Mouse (Mus musculus): ENCODE data around the gene Gm28047. TPM values are rescaled to one million over a fixed set of nuclear protein-coding genes. Genes with fewer than 3 reads are reported as not detected.

Gm28047 gene
- polyA plus RNA-seq, 1 experiment = not detected

DNA sequence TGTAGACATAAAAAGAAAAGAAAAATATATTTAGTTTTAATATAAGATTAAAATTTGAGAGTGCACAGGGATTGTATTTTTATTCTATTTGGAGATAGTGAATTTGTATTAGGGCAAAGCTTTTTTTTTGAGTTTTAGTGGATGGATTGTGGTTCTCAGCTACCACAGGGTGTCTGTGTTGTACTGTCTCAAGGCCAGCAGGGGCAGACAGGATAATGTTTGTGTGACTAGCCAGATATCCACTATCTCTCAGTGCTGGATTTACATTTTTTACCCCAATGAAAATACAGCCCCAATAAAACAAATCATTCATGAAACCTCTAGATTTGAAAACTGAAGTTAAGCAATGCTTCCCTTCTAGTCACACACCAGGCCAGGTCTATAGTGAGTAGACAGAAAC lies 67.3 kb downstream of the Gm28047 start:
- no peak overlapping the region for H3K27ac ChIP-seq (ENCODE audit: insufficient read depth, low read depth, low read length)
- TF ChIP-seq CTCF (IDR thresholded peaks at IDR 0.05; ENCODE audit: low read depth, low read length) (no peak), POLR2A (IDR thresholded peaks at IDR 0.05; ENCODE audit: borderline replicate concordance, low read depth, low read length) (no peak)
- no peak overlapping the region for H3K4me3 ChIP-seq (ENCODE audit: insufficient read depth, low read length)
- H3K4me1 ChIP-seq (ENCODE audit: control insufficient read depth, insufficient read depth, low read length) = no peaks in the 10 kb centered on the region

- TF ChIP-seq CTCF (IDR thresholded peaks at IDR 0.05; ENCODE audit: low read depth, low read length) = no peak
- no peak for TF ChIP-seq POLR2A (IDR thresholded peaks at IDR 0.05; ENCODE audit: borderline replicate concordance, low read depth, low read length)
- Histone ChIP-seq H3K4me3 (ENCODE audit: insufficient read depth, low read length) (no peak overlapping the region), H3K27ac (ENCODE audit: insufficient read depth, low read depth, low read length) (no peak overlapping the region), H3K4me1 (ENCODE audit: control insufficient read depth, insufficient read depth, low read length) (no peaks in the 10 kb centered on the region)
Measured at GRCm38 (mm10) chr15:102555581-102555980, 69.3 kb downstream of the Gm28047 start.

- Histone ChIP-seq H3K4me3 (ENCODE audit: insufficient read depth, low read length) (no peak overlapping the region), H3K4me1 (ENCODE audit: control insufficient read depth, insufficient read depth, low read length) (no peaks in the 10 kb centered on the region), H3K27ac (ENCODE audit: insufficient read depth, low read depth, low read length) (no peak overlapping the region)
- TF ChIP-seq POLR2A (IDR thresholded peaks at IDR 0.05; ENCODE audit: borderline replicate concordance, low read depth, low read length) = no peak
- TF ChIP-seq CTCF (IDR thresholded peaks at IDR 0.05; ENCODE audit: low read depth, low read length) = no peak
Measured at GRCm38 (mm10) chr15:102552599-102552998, 72.3 kb downstream of the Gm28047 start.

- H3K27ac ChIP-seq (ENCODE audit: insufficient read depth, low read depth, low read length) = no peak overlapping the region
- no peak for TF ChIP-seq POLR2A (IDR thresholded peaks at IDR 0.05; ENCODE audit: borderline replicate concordance, low read depth, low read length)
- TF ChIP-seq CTCF (IDR thresholded peaks at IDR 0.05; ENCODE audit: low read depth, low read length) = no peak
Measured at GRCm38 (mm10) chr15:102547478-102547877, 77.4 kb downstream of the Gm28047 start.

GRCm38 (mm10) chr15:102546677-102547427 lies 78.0 kb downstream of the Gm28047 start:
- no peaks in the 10 kb centered on the region for H3K4me1 ChIP-seq (ENCODE audit: control insufficient read depth, insufficient read depth, low read length)
- no peak overlapping the region for H3K4me3 ChIP-seq (ENCODE audit: insufficient read depth, low read length)
- H3K27ac ChIP-seq (ENCODE audit: insufficient read depth, low read depth, low read length) = no peak overlapping the region
- no peak for TF ChIP-seq CTCF (IDR thresholded peaks at IDR 0.05; ENCODE audit: low read depth, low read length)

More at GRCm38 (mm10) chr15:102547478-102547877, 77.4 kb downstream of the Gm28047 start:
- Histone ChIP-seq H3K4me3 (ENCODE audit: insufficient read depth, low read length) (no peak overlapping the region), H3K4me1 (ENCODE audit: control insufficient read depth, insufficient read depth, low read length) (no peaks in the 10 kb centered on the region)

- TF ChIP-seq POLR2A (IDR thresholded peaks at IDR 0.05; ENCODE audit: borderline replicate concordance, low read depth, low read length) = no peak
- TF ChIP-seq CTCF (IDR thresholded peaks at IDR 0.05; ENCODE audit: low read depth, low read length) = no peak
- Histone ChIP-seq H3K4me1 (ENCODE audit: control insufficient read depth, insufficient read depth, low read length) (no peaks in the 10 kb centered on the region), H3K27ac (ENCODE audit: insufficient read depth, low read depth, low read length) (no peak overlapping the region), H3K4me3 (ENCODE audit: insufficient read depth, low read length) (no peak overlapping the region)
Measured at GRCm38 (mm10) chr15:102546246-102546645, 78.6 kb downstream of the Gm28047 start.

- Histone ChIP-seq H3K27ac (ENCODE audit: insufficient read depth, low read depth, low read length) (no peak overlapping the region), H3K4me3 (ENCODE audit: insufficient read depth, low read length) (no peak overlapping the region), H3K4me1 (ENCODE audit: control insufficient read depth, insufficient read depth, low read length) (no peaks in the 10 kb centered on the region)
- TF ChIP-seq CTCF (IDR thresholded peaks at IDR 0.05; ENCODE audit: low read depth, low read length) = no peak
Measured at GRCm38 (mm10) chr15:102544801-102545200, 80.1 kb downstream of the Gm28047 start.

DNA sequence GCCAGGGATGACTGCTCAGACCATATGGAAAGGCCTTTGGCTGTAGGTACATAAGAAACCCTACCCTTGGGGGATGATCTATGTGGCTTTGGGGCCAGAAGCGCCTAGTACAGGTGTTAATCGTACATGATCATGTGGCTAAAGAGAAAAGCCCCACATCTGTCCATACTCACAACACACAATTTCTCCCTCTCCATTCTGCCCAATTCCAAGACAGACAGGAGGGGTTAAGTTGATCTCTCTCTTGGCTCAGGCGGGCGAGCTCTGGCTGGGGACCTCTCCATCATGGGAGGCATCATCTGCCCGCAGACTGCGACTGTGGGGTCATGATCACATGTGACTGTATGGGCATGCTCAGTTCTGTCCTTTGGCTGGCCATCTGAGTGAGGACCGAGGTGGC lies 90.9 kb downstream of the Gm28047 start:
- no peak overlapping the region for H3K27ac ChIP-seq (ENCODE audit: insufficient read depth, low read depth, low read length)
- no peak overlapping the region for H3K4me3 ChIP-seq (ENCODE audit: insufficient read depth, low read length)
- peaks cover 2% of the 10 kb centered on the region; the same call in 1 of the 2 replicates for H3K4me1 ChIP-seq (ENCODE audit: control insufficient read depth, insufficient read depth, low read length)
- TF ChIP-seq CTCF (IDR thresholded peaks at IDR 0.05; ENCODE audit: low read depth, low read length) (no peak), POLR2A (IDR thresholded peaks at IDR 0.05; ENCODE audit: borderline replicate concordance, low read depth, low read length) (no peak)

GRCm38 (mm10) chr15:102532106-102532900 lies 92.6 kb downstream of the Gm28047 start:
- no peak for TF ChIP-seq CTCF (IDR thresholded peaks at IDR 0.05; ENCODE audit: low read depth, low read length)
- no peak for TF ChIP-seq POLR2A (IDR thresholded peaks at IDR 0.05; ENCODE audit: borderline replicate concordance, low read depth, low read length)
- H3K27ac ChIP-seq (ENCODE audit: insufficient read depth, low read depth, low read length) = no peak overlapping the region

DNA sequence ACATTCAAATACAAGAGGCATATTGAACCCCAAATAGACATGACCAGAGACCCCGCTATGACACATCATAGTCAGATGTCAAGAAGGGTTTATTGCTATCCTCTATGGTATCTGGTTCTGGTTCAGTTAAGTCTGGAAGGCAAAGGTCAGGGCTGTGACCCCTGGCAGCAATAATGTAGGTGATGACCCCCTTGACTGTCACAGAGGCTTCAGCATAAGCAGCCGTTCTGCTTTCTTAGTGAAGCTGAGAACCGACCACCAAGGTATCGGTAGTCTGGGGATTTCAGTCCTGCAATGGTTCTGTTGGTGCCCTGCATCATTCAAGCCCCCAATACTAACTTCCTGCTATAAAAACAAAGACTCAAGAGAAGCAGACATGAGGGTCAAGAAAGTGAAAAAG lies 93.3 kb downstream of the Gm28047 start:
- Histone ChIP-seq H3K27ac (ENCODE audit: insufficient read depth, low read depth, low read length) (no peak overlapping the region), H3K4me3 (ENCODE audit: insufficient read depth, low read length) (no peak overlapping the region), H3K4me1 (ENCODE audit: control insufficient read depth, insufficient read depth, low read length) (peaks cover 2% of the 10 kb centered on the region; the same call in 1 of the 2 replicates)
- TF ChIP-seq POLR2A (IDR thresholded peaks at IDR 0.05; ENCODE audit: borderline replicate concordance, low read depth, low read length) (no peak), CTCF (IDR thresholded peaks at IDR 0.05; ENCODE audit: low read depth, low read length) (no peak)

More at GRCm38 (mm10) chr15:102532106-102532900, 92.6 kb downstream of the Gm28047 start:
- Histone ChIP-seq H3K4me1 (ENCODE audit: control insufficient read depth, insufficient read depth, low read length) (peaks cover 2% of the 10 kb centered on the region; the same call in 1 of the 2 replicates), H3K4me3 (ENCODE audit: insufficient read depth, low read length) (no peak overlapping the region)

All from bone marrow macrophage, adult 2 months (primary cell).